Mouse (Mus musculus) bone marrow macrophage, adult 2 months (primary cell): Measurements from ENCODE around the gene Vrk3. TPM values are rescaled to one million over a fixed set of nuclear protein-coding genes. Genes with fewer than 3 reads are reported as not detected.
"Not testable (repeated sequence)": the region's sequence is repeated elsewhere in the genome, so short reads cannot be mapped to it uniquely, and the experiment has no call there.

Experiments used
- H3K27ac ChIP-seq: 2 replicates; pipeline ENCODE4 v1.5.1; 2012; ENCODE audit warnings: low read depth, low read length; ENCODE audit not compliant: insufficient read depth
- H3K4me1 ChIP-seq: 2 replicates; pipeline ENCODE4 v1.6.1; 2012; ENCODE audit warnings: low read length; ENCODE audit not compliant: control insufficient read depth, insufficient read depth
- H3K4me3 ChIP-seq: 2 replicates; pipeline ENCODE4 v1.5.1; 2012; ENCODE audit warnings: mild to moderate bottlenecking, low read length, moderate library complexity; ENCODE audit not compliant: insufficient read depth
- CTCF ChIP-seq: IDR thresholded peaks from 2 replicates; pipeline ENCODE4 v1.5.1; 2012; ENCODE audit warnings: low read depth, mild to moderate bottlenecking, low read length, moderate library complexity
- POLR2A ChIP-seq: IDR thresholded peaks from 2 replicates; pipeline ENCODE4 v1.6.1; 2012; ENCODE audit warnings: mild to moderate bottlenecking, low read depth, low read length, borderline replicate concordance
- polyA plus RNA-seq: library from polyadenylated mRNA; stranded (reverse); fragments of >200 nt; gene quantifications from 2 replicates; pipeline ENCODE4 v1.2.4, GENCODE M21; 2012; ENCODE audit not compliant: missing spikeins, insufficient read depth, insufficient read length

Vrk3 gene
- 39.8 and 42.0 TPM in 2 replicates for polyA plus RNA-seq

- Histone ChIP-seq H3K4me3 (peak within 1 kb of the TSS; percentile 58), H3K4me1 (peaks cover 26% of the 10 kb centered on the region), H3K27ac (peak within 1 kb of the TSS; percentile 84)
- TF ChIP-seq POLR2A: no peak
- TF ChIP-seq CTCF: no peak
Measured at GRCm38 (mm10) chr7:44748101-44749044, at the start of gene Vrk3. Gene Vrk3, plus strand, starts transcription at chr7:44748413.

GRCm38 (mm10) chr7:44701921-44702320 lies 46.3 kb upstream of the Vrk3 start:
- Histone ChIP-seq H3K4me1 (no peaks in the 10 kb centered on the region), H3K27ac (no peak overlapping the region), H3K4me3 (no peak overlapping the region)
- no peak for TF ChIP-seq POLR2A
- no peak for TF ChIP-seq CTCF

GRCm38 (mm10) chr7:44702985-44703384 lies 45.2 kb upstream of the Vrk3 start:
- Histone ChIP-seq H3K4me1 (no peaks in the 10 kb centered on the region), H3K27ac (no peak overlapping the region), H3K4me3 (no peak overlapping the region)
- TF ChIP-seq CTCF (no peak), POLR2A (no peak)

GRCm38 (mm10) chr7:44704363-44704762 lies 43.9 kb upstream of the Vrk3 start:
- Histone ChIP-seq H3K4me3 (no peak overlapping the region), H3K4me1 (no peaks in the 10 kb centered on the region), H3K27ac (no peak overlapping the region)
- no peak for TF ChIP-seq POLR2A
- no peak for TF ChIP-seq CTCF

- no peaks in the 10 kb centered on the region for H3K4me1 ChIP-seq
- no peak for TF ChIP-seq POLR2A
- no peak overlapping the region for H3K4me3 ChIP-seq
- H3K27ac ChIP-seq: no peak overlapping the region
Measured at GRCm38 (mm10) chr7:44705086-44705485, 43.1 kb upstream of the Vrk3 start.

- Histone ChIP-seq H3K4me1 (no peaks in the 10 kb centered on the region), H3K27ac (no peak overlapping the region), H3K4me3 (no peak overlapping the region)
- TF ChIP-seq CTCF (no peak), POLR2A (no peak)
Measured at GRCm38 (mm10) chr7:44706322-44706721, 41.9 kb upstream of the Vrk3 start.

- H3K4me1 ChIP-seq: no peaks in the 10 kb centered on the region
- no peak overlapping the region for H3K4me3 ChIP-seq
- H3K27ac ChIP-seq: no peak overlapping the region
- TF ChIP-seq CTCF (no peak), POLR2A (no peak)
Measured at GRCm38 (mm10) chr7:44707169-44707675, 41.0 kb upstream of the Vrk3 start.

GRCm38 (mm10) chr7:44708093-44708492 lies 40.1 kb upstream of the Vrk3 start:
- not testable (repeated sequence) for H3K4me3 ChIP-seq, H3K4me1 ChIP-seq, H3K27ac ChIP-seq

- no peak within 1 kb of the TSS for H3K27ac ChIP-seq
- no peaks in the 10 kb centered on the region for H3K4me1 ChIP-seq
- H3K4me3 ChIP-seq: no peak within 1 kb of the TSS
- TF ChIP-seq POLR2A (no peak), CTCF (no peak)
Measured at GRCm38 (mm10) chr7:44708574-44708973, 39.6 kb upstream of the Vrk3 start, which contains the start of gene Izumo2. Gene Izumo2, plus strand, starts transcription at chr7:44708742.

GRCm38 (mm10) chr7:44709881-44710280 lies 38.3 kb upstream of the Vrk3 start:
- no peaks in the 10 kb centered on the region for H3K4me1 ChIP-seq
- H3K4me3 ChIP-seq: no peak overlapping the region
- no peak for TF ChIP-seq POLR2A
- no peak for TF ChIP-seq CTCF
- no peak overlapping the region for H3K27ac ChIP-seq

GRCm38 (mm10) chr7:44722058-44722457 lies 26.2 kb upstream of the Vrk3 start:
- no peak overlapping the region for H3K4me3 ChIP-seq
- no peak overlapping the region for H3K27ac ChIP-seq
- peaks cover 12% of the 10 kb centered on the region for H3K4me1 ChIP-seq
- TF ChIP-seq CTCF (no peak), POLR2A (no peak)
